In genomic region chr1:178999876-179000528, GRCm38 (mm10) we compare ENCODE assay signal across 15 mouse cellular contexts.
DNase-seq lines count a peak whose midpoint lies in the region; ATAC-seq and TF ChIP-seq lines count a peak whose summit lies in the region.
"Had no signal": no experiment of that assay in that cellular context is flagged by ENCODE, and none has a peak within 500 bp of the region (broad histone marks: within the 10 kb centered on the region; RNA-seq: fewer than 3 reads in every experiment).

No protein-coding gene starts in this region.

- no peak overlapping the region for H3K4me3 ChIP-seq in gastrocnemius, adult 2 months
- no peak overlapping the region for H3K4me3 ChIP-seq in midbrain, embryonic 11.5 days (ENCODE audit: low read depth, low read length)
- H3K4me3 ChIP-seq in midbrain, embryonic 13.5 days (replicated peaks), result no peak overlapping the region
- H3K4me3 ChIP-seq in embryonic facial prominence, embryonic 11.5 days (ENCODE audit: low read depth, low read length), result no peak overlapping the region
- H3K4me3 ChIP-seq in myocyte, result no peak overlapping the region
- H3K4me3 ChIP-seq: heart, embryonic 10.5 days; left cerebral cortex, adult 2 months; liver, embryonic 12.5 days; midbrain, embryonic 10.5 days had no signal

- 73% methylated on average over 9 of the region's 9 CpGs for WGBS in midbrain, embryonic 11.5 days
- 72% methylated on average over 9 of the region's 9 CpGs for WGBS in midbrain, embryonic 13.5 days
- WGBS in embryonic facial prominence, embryonic 11.5 days, result 55% methylated on average over 9 of the region's 9 CpGs

- no peaks in the 10 kb centered on the region for H3K27me3 ChIP-seq in midbrain, embryonic 11.5 days (ENCODE audit: control insufficient read depth, insufficient read depth, low read length)
- no peaks in the 10 kb centered on the region for H3K27me3 ChIP-seq in midbrain, embryonic 13.5 days
- no peaks in the 10 kb centered on the region for H3K27me3 ChIP-seq in embryonic facial prominence, embryonic 11.5 days (ENCODE audit: control insufficient read depth, insufficient read depth, low read length)
- H3K27me3 ChIP-seq in myocyte (ENCODE audit: control insufficient read depth, insufficient read depth, insufficient read length), result no peaks in the 10 kb centered on the region
- H3K27me3 ChIP-seq: liver, embryonic 12.5 days had no signal

- 0 out of 2 replicates have a peak, but pooled peaks cover 3% of the 10 kb centered on the region for H3K4me1 ChIP-seq in midbrain, embryonic 11.5 days (ENCODE audit: control insufficient read depth, insufficient read depth, low read length)
- peaks cover 8% of the 10 kb centered on the region; the same call in 1 of the 2 replicates for H3K4me1 ChIP-seq in midbrain, embryonic 13.5 days (replicated peaks)
- H3K4me1 ChIP-seq in embryonic facial prominence, embryonic 11.5 days (ENCODE audit: control insufficient read depth, insufficient read depth, low read length), result no peaks in the 10 kb centered on the region
- H3K4me1 ChIP-seq: liver, embryonic 12.5 days had no signal

- H3K27ac ChIP-seq in gastrocnemius, adult 2 months, result no peak overlapping the region
- no peak overlapping the region for H3K27ac ChIP-seq in midbrain, embryonic 11.5 days (ENCODE audit: low read depth, low read length)
- H3K27ac ChIP-seq in midbrain, embryonic 13.5 days, result no peak overlapping the region
- H3K27ac ChIP-seq in embryonic facial prominence, embryonic 11.5 days (replicated peaks; ENCODE audit: low read depth, low read length), result no peak overlapping the region
- H3K27ac ChIP-seq: heart, embryonic 10.5 days; left cerebral cortex, adult 2 months; liver, embryonic 12.5 days; midbrain, embryonic 10.5 days had no signal

- no peak for TF ChIP-seq CTCF in gastrocnemius, adult 2 months (IDR thresholded peaks at IDR 0.05)

- no peaks in the 10 kb centered on the region for H3K79me2 ChIP-seq in myocyte (ENCODE audit: control insufficient read depth, insufficient read depth)

- no peak overlapping the region for H3ac ChIP-seq in myocyte (ENCODE audit: control insufficient read depth, insufficient read length)

- no peak for ATAC-seq in midbrain, embryonic 11.5 days (ENCODE audit: low FRiP score)
- ATAC-seq in midbrain, embryonic 13.5 days, result no peak
- 0 out of 2 replicates have a peak, but pooled peaks have one; percentile 48 for ATAC-seq in embryonic facial prominence, embryonic 11.5 days (replicated peaks; ENCODE audit: insufficient number of reproducible peaks, low FRiP score, low TSS enrichment, low read depth)
- ATAC-seq in erythroblast, adult 5-6 weeks (replicated peaks; ENCODE audit: low FRiP score, poor library complexity, severe bottlenecking), result no peak
- ATAC-seq: forebrain, embryonic 14.5 days; liver, embryonic 12.5 days; lung, postnatal 0 days had no signal

- H3K9me3 ChIP-seq in midbrain, embryonic 11.5 days (ENCODE audit: control insufficient read depth, low read length), result no peaks in the 10 kb centered on the region
- H3K9me3 ChIP-seq in midbrain, embryonic 13.5 days, result no peaks in the 10 kb centered on the region
- H3K9me3 ChIP-seq in embryonic facial prominence, embryonic 11.5 days (replicated peaks; ENCODE audit: control insufficient read depth, low read length), result no peaks in the 10 kb centered on the region
- H3K9me3 ChIP-seq: heart, embryonic 10.5 days; liver, embryonic 12.5 days; midbrain, embryonic 10.5 days had no signal

- intact Hi-C loops in gastrocnemius, adult 2 months (cut with DNase I), result no loop called here

- H3K36me3 ChIP-seq in midbrain, embryonic 11.5 days (ENCODE audit: control insufficient read depth, insufficient read depth, low read length), result no peaks in the 10 kb centered on the region
- no peaks in the 10 kb centered on the region for H3K36me3 ChIP-seq in midbrain, embryonic 13.5 days
- H3K36me3 ChIP-seq in embryonic facial prominence, embryonic 11.5 days (replicated peaks; ENCODE audit: control insufficient read depth, insufficient read depth, low read depth, low read length), result no peaks in the 10 kb centered on the region
- no peaks in the 10 kb centered on the region for H3K36me3 ChIP-seq in myocyte (ENCODE audit: control insufficient read depth, insufficient read depth)
- H3K36me3 ChIP-seq: heart, embryonic 10.5 days; liver, embryonic 12.5 days; midbrain, embryonic 10.5 days had no signal

- no peak overlapping the region for H3K9ac ChIP-seq in midbrain, embryonic 11.5 days (ENCODE audit: low read length)
- H3K9ac ChIP-seq in midbrain, embryonic 13.5 days (replicated peaks), result no peak overlapping the region
- no peak overlapping the region for H3K9ac ChIP-seq in embryonic facial prominence, embryonic 11.5 days (replicated peaks; ENCODE audit: low read length)
- H3K9ac ChIP-seq: liver, embryonic 12.5 days had no signal

- DNase-seq in gastrocnemius, adult 18-20 months (ENCODE audit: low spot score), result peak; percentile 7
- DNase-seq in gastrocnemius, adult 2 months, result no peak
- DNase-seq in midbrain, embryonic 11.5 days (ENCODE audit: low spot score, missing footprints), result peak; percentile 75
- peak; percentile 19 for DNase-seq in embryonic facial prominence, embryonic 11.5 days (ENCODE audit: low spot score)
- DNase-seq in adrenal gland, adult (ENCODE audit: inconsistent age in 2 of 2, low spot score in 1 of 2), result no peak
- DNase-seq: gastrocnemius, postnatal 14 days had no signal

- H3K4me2 ChIP-seq in midbrain, embryonic 11.5 days, result no peak overlapping the region
- no peak overlapping the region for H3K4me2 ChIP-seq in midbrain, embryonic 13.5 days (replicated peaks)
- no peak overlapping the region for H3K4me2 ChIP-seq in embryonic facial prominence, embryonic 11.5 days (ENCODE audit: low read depth, low read length)
- peak overlapping the region; percentile 86 for H3K4me2 ChIP-seq in myocyte (ENCODE audit: low read depth)
- H3K4me2 ChIP-seq: liver, embryonic 12.5 days had no signal

- TF ChIP-seq POLR2A in myocyte (IDR thresholded peaks at IDR 0.05; ENCODE audit: insufficient read length, low read depth), result peak; percentile 25

TF ChIP-seq in myocyte, 11 proteins besides CTCF, POLR2A, EP300 and RAD21:
- no peak for TF ChIP-seq REST (IDR thresholded peaks at IDR 0.05; ENCODE audit: insufficient read depth, insufficient read length)
- no peak for TF ChIP-seq POLR2AphosphoS2 (IDR thresholded peaks at IDR 0.05; ENCODE audit: insufficient read length, low read depth)
- no peak for TF ChIP-seq TCF12 (IDR thresholded peaks at IDR 0.05; ENCODE audit: insufficient read depth, poor library complexity, severe bottlenecking)
- no peak for TF ChIP-seq TCF3 (IDR thresholded peaks at IDR 0.05; ENCODE audit: insufficient read length, low read depth)
- TF ChIP-seq MYOD1 (IDR thresholded peaks at IDR 0.05; ENCODE audit: control insufficient read depth in 1 of 3, insufficient read length in 2 of 3, low read depth in 2 of 3), result peak in 1 of 3 experiments; percentile 48
- no peak for TF ChIP-seq USF1 (IDR thresholded peaks at IDR 0.05; ENCODE audit: low read depth)
- no peak for TF ChIP-seq CEBPB (IDR thresholded peaks at IDR 0.05; ENCODE audit: insufficient read depth, poor library complexity, severe bottlenecking)
- TF ChIP-seq E2F4 (IDR thresholded peaks at IDR 0.05; ENCODE audit: insufficient read depth), result no peak
- peak; percentile 5 for TF ChIP-seq SRF (IDR thresholded peaks at IDR 0.05; ENCODE audit: control insufficient read depth, insufficient read length, low read depth)
- no peak for TF ChIP-seq MAX (IDR thresholded peaks at IDR 0.05; ENCODE audit: low read depth)
- TF ChIP-seq MYOG (IDR thresholded peaks at IDR 0.05; ENCODE audit: control insufficient read depth in 1 of 3, insufficient read depth in 1 of 3, insufficient read length in 2 of 3, low read depth in 2 of 3), result no peak

Comparison
In these comparisons a context has a peak if more than half of its experiments do, and no peak if none do; other contexts are left out.
1. DNase-seq: peak in gastrocnemius, adult 18-20 months (single experiment), midbrain, embryonic 11.5 days (single experiment) and embryonic facial prominence, embryonic 11.5 days (single experiment); none in gastrocnemius, adult 2 months (single experiment) and adrenal gland, adult (0 of 2).